Mouse (Mus musculus): ENCODE results near the gene Zc3h15.
"Not testable (repeated sequence)": the region's sequence is repeated elsewhere in the genome, so short reads cannot be mapped to it uniquely, and the experiment has no call there.

Zc3h15 gene

GRCm38 (mm10) chr2:83644276-83645252, at the start of gene Zc3h15:
Zc3h15 (plus strand) TSS chr2:83644435.
- in situ Hi-C loops (cut with MboI): loop anchor here (25.0 kb wide), 1 partner anchor 793 kb away; the partner anchor contains the start of gene Calcrl

- in situ Hi-C loops (cut with MboI): no loop called here
Measured at GRCm38 (mm10) chr2:83620558-83621367, 23.5 kb upstream of the Zc3h15 start.

GRCm38 (mm10) chr2:83621511-83621910, 22.7 kb upstream of the Zc3h15 start:
- in situ Hi-C loops (cut with MboI): no loop called here

DNA sequence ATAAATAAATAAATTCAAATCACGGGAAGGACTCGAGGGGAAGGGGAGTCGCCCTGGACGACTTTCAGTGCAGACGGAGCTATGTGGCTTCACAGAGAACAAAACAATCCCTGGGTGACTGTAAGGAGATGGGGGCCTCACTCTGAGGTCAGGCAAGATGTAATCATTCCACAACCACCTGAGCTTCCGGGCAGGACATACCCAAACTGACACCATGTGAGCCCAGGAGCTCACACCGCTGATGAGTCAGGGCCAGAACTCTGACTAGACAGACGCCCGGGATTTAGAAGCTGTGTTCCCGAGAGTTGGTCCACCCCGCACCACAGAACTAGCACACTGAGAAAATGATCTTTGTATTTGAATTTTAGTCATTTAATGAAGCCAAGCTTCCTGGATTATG, 21.4 kb upstream of the Zc3h15 start:
- in situ Hi-C loops (cut with MboI): no loop called here

DNA sequence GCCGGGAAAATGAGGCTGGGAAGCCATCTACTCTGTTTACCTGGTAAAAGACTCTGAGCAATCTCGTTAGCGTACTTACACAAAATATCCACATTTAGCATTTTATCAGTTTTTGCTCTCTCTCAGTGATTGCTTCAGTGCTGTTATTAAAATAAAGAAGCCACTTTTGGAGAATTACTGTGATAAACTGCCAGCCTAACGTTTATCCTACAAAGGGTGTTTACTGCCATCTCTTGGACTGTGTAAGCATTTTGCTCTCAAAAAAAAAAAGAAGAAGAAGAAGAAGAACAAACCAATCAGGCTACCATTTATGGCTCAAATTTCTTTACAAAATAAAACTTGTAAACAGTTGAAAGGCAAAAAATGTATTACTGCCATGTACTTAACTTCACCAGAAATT, 20.2 kb upstream of the Zc3h15 start:
- in situ Hi-C loops (cut with MboI): no loop called here

GRCm38 (mm10) chr2:83625226-83626108, 18.8 kb upstream of the Zc3h15 start:
- in situ Hi-C loops (cut with MboI): loop anchor here (25.0 kb wide), 1 partner anchor 812 kb away; the partner anchor contains the start of gene Calcrl

GRCm38 (mm10) chr2:83626881-83627280, 17.4 kb upstream of the Zc3h15 start:
- in situ Hi-C loops (cut with MboI): loop anchor here (25.0 kb wide), 1 partner anchor 810 kb away; the partner anchor contains the start of gene Calcrl

DNA sequence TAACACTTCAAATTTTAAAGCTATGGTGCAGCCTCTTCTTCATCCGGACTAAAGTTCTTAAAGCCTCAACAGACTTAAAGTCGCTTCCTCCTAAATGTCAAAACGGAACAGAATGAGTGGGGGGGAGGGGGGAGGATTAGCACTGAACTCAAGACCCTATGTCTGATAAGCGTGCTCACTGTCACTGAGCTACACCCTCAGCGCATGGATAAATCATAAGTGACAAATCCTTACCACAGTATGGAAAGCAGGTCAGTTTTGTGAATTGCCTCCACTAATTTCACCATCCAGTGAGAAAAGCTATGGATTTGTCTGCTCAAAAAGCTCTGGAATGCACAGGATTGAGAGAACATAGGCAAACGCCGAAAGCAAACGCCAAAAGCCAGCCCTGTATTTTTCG, 16.7 kb upstream of the Zc3h15 start:
- in situ Hi-C loops (cut with MboI): loop anchor here (25.0 kb wide), 1 partner anchor 810 kb away; the partner anchor contains the start of gene Calcrl

- in situ Hi-C loops (cut with MboI): loop anchor here (25.0 kb wide), 1 partner anchor 809 kb away; the partner anchor contains the start of gene Calcrl
Measured at GRCm38 (mm10) chr2:83627932-83628331, 16.3 kb upstream of the Zc3h15 start.

GRCm38 (mm10) chr2:83641993-83642392, 2.2 kb upstream of the Zc3h15 start:
- in situ Hi-C loops (cut with MboI): loop anchor here (25.0 kb wide), 1 partner anchor 795 kb away; the partner anchor contains the start of gene Calcrl

DNA sequence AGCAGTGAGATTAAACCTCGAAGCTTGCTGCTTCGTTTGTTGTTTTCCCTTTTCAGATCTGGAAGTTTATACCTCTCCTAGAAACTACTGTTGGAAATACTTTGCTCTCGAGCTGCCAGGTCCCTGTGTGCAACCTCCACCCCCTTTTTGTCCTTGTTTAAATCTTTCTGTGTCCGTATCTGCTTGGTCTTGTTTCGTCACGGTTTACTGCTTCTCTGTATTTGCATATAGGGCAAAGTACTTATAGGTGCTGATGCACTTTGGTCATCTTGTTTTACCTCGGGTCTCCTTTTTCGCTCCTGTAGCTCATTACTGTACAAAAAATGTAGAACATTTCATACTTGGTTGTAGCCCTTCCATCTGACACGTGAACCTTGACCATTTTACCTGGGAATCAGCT, 4.7 kb downstream of the Zc3h15 start:
- in situ Hi-C loops (cut with MboI): loop anchor here (25.0 kb wide), 1 partner anchor 788 kb away; the partner anchor contains the start of gene Calcrl

DNA sequence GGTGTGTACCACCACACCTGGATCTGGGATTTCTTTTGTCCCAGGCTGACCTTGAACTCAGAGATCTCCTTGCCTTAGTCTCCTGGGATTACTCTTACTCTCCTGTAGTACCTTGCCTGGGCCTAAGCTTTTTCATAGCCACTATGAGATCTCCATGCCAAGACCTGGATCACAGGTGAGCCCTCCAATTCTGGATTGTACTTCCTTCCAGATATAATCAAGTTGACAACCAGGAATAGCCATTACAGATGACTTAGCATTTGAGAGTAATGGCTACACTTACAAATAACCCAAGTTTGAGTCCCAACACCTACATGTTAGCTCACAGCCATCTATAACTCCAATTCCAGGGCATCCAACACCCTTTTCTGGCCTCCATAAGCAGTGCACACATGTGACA, 8.4 kb downstream of the Zc3h15 start:
- in situ Hi-C loops (cut with MboI): no loop called here

- in situ Hi-C loops (cut with MboI): no loop called here
Measured at GRCm38 (mm10) chr2:83659279-83659678, 15.0 kb downstream of the Zc3h15 start.

DNA sequence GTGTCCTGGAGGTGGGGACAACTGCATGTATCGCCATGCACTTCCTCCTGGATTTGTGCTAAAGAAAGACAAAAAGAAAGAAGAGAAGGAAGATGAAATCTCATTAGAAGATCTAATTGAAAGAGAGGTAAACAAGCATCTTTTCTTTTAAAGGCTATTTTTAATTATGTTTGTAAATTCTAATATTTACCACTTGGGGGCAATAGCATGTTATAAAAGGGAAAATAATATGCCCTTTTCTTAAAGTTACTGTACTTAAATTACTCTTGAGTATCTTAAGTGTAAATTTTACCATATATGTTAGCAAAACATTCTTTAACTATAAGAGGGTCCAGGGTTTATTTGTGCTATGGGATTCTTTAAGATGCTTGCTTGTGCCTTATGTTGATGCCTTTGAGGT, 15.9 kb downstream of the Zc3h15 start:
- in situ Hi-C loops (cut with MboI): no loop called here

DNA sequence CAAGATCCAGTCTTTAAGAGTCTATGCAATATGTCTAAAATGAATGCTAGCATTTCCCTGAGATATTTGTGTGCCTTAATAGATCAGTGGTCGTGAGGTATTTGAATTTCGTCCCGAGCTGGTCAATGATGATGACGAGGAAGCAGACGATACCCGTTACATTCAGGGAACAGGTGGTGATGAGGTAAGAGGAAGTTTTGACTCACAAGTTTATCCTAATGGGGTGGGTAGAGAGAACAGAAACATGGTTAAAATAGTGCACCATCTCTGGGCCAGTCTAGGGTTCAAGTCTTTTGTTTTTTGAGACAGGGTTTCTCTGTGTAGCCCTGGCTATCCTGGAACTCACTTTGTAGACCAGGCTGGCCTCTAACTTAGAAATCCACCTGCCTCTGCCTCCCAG, 17.1 kb downstream of the Zc3h15 start:
- in situ Hi-C loops (cut with MboI): no loop called here

GRCm38 (mm10) chr2:83665051-83665450, 20.8 kb downstream of the Zc3h15 start:
- in situ Hi-C loops (cut with MboI): not testable (repeated sequence)

- in situ Hi-C loops (cut with MboI): no loop called here
Measured at GRCm38 (mm10) chr2:83667430-83667829, 23.2 kb downstream of the Zc3h15 start.

DNA sequence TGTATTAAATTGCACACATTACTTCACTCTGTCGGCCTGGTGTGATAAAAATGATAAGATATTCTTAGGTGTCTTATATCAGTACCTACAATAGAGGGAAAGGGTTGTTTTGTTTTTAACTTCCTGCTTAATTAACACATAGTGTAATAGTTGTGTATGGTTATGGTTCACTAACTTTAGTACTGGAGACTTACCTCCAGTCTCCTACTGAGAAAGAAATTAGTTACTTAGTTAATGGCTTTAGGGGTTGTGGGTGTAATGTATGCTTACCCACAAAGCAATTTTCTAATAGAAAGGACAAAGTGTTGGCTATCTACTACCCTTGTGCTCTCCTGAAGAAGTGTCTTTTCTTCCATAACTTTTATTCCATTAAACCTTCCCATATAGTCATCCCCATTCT, 23.8 kb downstream of the Zc3h15 start:
- in situ Hi-C loops (cut with MboI): no loop called here

- in situ Hi-C loops (cut with MboI): no loop called here
Measured at GRCm38 (mm10) chr2:83669988-83670387, 25.8 kb downstream of the Zc3h15 start.

- in situ Hi-C loops (cut with MboI): no loop called here
Measured at GRCm38 (mm10) chr2:83671843-83672242, 27.6 kb downstream of the Zc3h15 start.

DNA sequence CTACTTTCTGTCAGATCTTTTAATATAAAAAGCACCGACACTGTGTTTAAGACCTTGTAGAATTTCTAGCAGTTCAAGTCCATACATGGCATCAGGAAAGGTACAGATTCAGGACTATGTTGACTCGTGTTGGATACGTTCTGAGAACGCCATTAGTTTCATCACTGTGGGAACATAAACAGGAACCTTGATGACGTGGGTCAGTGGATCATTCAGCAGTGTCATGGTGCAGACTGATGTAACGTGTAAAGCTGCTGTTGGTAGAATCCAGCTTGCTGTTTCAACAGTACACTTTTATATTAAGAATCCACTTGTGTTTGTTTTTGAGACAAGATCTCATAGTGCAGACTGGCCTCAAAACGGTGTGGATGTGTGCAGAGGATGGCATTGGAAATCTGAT, 28.8 kb downstream of the Zc3h15 start:
- in situ Hi-C loops (cut with MboI): no loop called here
